Mouse (Mus musculus) regulatory T cell (primary cell): ENCODE measurements around the gene Bnipl.

ENCODE experiments used
- in situ Hi-C: fragments of 300-600 bp; cut with MboI, MseI; formaldehyde crosslinking; loops from one replicate; pipeline ENCODE4 v1.15.1; 2025; ENCODE audit warnings: high pct_unique_total_duplicates

Bnipl gene

DNA sequence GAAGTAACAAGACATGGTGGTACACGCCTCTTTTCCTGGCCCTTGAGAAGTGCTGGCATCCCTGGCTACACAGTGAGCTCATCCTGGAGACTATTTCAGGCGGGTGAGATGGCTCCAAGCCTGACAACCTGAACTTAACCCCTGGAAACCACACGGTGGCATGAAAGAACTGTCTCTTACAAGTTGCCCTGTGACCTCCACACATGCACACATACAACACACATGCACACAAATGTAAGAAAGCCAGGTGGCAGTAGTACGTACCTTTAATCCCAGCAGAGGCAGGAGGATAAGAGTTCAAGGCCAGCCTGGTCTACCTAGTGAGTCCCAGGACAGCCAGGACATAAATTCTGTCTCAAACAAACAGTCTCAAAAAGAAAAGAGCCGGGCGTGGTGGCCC lies 12.0 kb downstream of the Bnipl start:
- in situ Hi-C loops = no loop called here

DNA sequence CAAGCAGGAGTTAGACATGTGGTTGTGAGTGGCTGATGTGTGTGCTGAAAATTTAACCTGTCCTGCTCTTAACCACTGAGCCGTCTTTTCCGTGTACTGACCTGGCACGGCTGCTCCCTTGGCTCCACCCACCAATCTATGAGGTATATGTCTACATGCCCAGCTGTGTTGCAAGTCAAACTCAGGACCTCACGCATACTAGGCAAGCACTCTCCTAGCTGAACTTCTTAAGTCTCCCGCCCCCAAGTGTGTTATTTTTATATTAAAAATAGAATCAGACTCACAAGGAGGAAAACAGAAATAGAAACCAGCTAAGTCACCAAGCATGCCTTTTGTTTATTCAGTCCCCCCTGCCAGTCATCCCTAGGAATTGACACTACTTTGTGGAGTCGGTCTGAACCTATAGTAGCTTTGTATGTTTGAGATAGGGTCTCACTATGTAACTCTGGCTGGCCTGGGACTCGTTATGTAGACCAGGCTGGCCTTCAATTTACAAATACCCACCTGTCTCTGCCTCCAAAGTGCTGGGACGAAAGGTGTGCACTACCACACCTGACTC lies 13.4 kb downstream of the Bnipl start:
- in situ Hi-C loops = no loop called here

DNA sequence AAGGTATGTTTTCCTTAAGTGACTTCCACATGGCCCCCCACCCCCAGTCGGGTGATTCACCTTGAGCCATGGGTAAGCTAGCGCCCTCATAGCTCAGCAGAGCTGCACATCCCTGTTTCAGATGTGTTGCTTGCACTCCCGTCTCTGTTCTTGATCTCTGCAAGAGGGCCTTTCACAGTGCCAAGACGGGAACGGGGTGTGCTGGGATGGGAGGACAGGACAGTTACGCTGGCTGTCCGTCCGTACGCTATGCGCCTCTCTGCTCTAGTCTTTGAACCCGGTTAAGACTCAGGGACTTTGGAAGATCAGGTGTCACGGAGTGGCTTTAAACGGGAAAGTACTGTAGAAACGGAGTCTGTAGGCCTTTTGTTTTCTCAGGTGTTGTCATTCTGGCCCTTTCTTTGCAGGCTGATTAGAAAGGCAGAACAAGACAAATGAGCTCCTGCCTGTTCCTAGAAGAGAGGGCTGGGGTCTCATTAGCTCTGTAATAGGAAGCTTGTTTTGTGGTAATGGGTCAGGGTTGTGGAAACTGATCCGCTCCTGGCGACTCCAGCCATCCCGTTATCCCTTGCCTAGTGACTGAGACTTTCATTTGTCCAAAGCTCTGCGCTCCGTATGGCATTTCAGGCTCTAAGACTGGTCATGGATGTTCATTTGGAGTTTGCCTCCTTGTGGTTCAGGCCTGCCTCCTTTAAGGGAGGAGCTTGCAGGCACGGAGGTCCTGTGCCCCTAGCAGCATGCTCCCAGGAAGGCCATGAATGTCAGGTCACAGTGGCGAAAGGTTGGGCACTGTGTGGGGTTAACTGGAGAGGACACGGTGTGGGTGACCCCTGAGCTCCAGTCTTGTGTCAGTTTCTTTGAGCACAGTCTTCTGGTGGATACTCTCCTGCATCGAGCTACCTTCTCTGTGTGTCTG lies 15.3 kb downstream of the Bnipl start:
- in situ Hi-C loops = no loop called here

DNA sequence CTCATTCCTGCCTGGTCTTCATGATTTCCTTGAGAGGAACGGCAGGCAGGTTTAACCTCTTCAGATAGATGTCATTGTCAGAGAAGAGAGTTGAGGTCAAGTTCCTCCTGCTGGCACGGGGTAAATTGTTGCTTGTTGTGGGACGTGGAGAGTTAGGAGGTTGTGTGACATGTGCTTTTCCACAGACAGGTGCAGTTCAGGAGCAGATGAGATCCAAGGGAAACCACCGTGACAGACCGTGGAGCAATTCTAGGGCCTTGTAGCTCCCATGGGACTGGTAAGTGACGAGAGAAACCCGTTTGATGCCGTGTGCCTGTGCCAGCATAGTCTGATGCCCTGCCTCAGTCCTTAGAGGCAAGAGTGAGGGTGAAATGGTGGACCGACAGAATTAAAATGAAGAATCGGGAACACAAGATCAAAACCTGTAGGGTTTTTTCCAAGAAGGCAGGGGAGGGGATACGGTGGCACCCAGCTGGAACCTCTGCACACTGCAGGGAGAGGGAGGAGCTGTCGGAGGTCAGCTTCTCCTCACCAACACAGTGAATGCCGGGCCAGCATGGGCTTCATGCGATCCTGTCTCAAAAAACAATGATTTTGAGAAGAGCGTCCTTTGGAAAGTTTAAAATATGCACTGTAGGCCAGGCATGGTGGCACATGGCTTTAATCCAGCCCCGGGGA lies 17.6 kb downstream of the Bnipl start:
- in situ Hi-C loops = no loop called here

DNA sequence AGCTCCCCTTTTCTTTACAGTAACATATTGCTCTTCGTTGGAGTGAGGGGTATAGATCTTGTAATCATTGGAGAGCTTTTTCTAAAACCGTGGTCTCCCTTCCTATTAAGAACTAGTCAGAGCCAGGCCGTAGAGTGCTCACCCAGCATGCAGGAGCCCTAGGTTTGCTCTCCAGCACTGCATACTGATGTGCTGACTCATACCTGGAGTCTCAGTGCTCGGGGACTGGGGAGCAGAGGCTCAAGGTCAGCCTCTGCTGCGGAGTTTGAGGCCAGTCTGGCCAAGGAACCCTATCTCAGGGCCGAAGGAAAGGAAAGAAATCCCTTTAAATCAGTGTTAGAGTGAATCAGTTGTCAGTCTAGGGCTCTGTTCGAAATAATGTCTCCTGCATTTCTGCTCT lies 18.2 kb downstream of the Bnipl start:
- in situ Hi-C loops = no loop called here

DNA sequence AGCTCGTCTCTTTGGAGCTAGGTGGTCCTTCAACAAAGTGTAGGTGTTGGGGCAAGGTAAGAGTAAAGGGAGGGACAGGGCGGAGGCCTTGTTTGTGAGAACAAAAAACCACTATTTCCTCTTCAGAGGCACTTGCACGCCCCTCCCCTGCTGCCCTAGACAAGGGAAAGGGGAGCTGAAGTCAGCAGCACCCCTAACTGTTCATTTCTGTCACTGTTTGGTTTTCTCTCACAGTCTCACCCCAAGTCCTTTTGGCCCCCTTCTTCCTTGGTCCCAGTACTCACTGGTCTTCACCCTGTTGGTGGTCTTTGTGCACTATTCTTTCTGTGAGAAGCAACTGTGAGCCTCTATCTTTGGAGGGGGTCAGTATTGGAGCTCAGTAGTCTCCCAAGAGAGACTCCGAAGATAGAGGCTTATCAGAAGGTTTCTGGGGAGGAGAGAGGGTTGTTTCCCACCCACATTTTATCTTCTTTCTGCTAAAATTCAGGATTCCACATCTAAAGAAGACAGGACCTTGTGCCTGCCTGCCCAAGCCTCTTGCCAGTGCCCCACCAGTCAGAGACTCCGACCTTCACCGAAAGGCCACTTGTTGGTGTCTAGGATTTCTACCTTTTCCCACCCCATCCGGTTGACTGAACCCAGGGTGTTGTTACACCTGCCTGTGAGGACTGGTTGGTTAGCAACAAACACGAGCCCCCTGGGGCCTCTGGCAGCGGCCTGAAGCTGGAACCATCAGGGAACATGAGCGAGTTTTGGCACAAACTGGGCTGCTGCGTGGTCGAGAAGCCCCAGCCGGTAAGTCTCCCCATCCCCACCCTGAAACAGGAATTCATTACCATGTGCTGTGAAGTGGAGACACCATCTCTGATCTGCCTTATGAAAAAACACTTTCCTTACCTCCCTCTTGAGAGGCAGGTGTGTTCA lies 19.4 kb downstream of the Bnipl start, which contains the start of gene Mllt11:
Mllt11 (minus strand) TSS at position 874 of the 924 bp plus-strand sequence.
- in situ Hi-C loops = no loop called here

DNA sequence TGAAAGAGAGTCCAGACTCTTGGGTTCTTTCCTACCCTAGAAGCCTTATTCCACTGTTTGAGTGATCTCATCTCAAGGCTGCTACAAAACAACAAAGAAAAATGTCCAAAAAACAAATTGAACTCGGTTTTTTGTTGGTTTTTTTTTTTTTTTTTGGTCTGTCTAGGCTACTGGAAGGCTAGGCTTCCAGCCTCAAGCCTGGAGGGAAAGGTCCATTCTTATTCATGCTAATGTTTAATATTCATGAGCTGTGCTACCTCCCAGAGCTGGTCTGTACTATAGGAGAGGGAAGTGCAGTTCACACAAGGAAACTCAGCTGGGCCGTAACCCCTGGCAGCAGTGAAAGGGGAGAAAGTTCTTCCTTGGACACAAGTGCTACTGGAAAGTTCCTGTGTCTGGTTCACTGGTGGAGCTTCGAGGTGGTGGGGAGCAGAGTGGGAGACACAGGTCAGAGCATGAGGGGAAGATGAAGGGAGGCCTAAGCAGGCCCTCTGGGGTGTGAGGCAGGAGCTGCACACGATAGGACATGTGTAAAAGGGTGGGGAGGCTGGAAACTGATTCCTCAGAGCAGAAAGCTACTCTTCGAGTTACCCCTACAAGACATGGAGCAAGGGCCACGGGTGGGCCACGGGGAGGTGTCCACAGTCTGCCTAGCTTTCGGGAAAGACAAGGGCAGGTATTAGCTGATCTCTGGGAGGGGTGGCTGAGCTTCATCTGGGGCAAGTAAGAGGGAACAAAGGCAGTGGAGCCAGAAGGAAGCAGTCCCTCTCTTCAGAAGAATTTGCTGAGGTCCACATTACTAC lies 20.3 kb downstream of the Bnipl start:
- in situ Hi-C loops = no loop called here

DNA sequence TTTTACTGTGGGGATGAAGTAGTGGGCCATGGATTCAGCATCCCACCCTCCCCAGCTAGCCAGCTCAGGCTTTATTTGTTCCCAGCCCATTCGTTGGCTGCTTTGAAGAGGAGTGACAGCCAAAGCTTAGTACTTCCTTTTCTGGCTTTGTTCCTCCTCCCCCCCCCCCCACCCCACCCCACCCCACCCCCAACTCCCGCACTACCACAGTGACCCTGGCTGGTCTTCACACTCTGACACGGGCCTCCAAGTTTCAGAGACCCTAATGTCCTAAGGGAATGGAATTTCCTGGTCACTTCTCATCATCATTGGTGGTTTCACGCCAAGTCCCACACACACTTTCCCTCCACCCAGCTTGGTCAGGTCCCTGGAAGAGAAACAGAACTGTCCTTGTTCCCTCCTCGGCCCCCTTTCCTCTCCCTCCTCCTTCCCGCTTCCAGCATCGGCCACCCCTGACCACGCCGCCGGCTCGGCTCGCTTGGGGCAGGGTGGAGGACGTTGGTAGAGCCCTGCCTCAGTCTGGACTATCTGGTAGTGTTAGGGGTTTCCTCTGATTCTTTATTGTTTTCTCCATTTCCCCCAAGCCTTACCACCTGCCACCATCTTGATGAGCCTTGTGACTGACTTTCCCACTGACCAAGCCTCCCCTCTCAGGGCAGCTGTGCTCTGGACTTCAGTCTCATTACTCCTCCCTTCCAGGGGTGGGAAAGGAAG lies 21.1 kb downstream of the Bnipl start:
- in situ Hi-C loops = loop anchor here (5.0 kb wide), 1 partner anchor 68 kb away; the partner anchor contains the start of gene Sema6c

DNA sequence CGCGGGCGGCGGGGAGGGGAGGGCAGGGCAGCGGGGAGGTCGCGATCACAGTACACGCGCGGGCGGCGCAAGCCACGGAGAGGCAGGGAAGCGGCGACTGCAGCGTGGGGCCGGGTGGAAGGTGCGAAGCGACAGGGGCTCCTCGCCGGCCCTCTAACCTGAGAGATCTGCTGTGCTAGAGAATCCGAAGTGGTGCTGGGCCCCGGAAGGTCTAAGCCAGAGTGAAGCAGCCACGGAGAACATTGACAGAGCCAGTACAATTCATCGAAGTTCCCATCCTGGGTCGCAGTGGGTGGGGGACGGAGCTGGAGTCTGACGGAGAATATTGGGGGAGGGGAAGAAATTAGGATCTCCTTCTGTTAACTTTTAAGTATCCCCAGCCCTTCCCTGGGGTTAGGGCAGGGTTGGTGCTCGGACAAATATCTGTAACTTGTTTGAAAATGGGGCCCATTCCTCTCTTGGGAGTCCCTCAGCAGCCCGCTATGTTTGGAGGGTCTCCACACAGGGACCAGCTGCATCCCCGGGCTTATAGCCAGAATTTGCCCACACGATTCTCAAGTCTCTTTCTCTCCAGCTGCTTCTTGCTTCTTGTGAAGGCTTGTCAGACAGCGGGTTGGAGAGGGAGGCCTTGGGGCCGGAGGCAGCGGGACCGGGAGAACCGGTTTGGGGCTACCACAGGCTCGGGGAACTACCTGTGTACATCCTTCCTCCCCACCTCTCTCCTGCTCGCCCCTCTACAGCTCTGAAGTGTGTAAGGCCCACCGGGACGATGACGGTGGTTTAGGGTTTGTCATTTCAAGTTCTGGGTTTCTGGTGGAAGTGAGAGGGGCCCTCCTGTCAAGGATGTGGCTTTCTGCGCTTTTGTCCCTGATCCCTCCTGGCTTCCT lies 21.9 kb downstream of the Bnipl start:
- in situ Hi-C loops = loop anchor here (5.0 kb wide), 1 partner anchor 67 kb away; the partner anchor contains the start of gene Sema6c

DNA sequence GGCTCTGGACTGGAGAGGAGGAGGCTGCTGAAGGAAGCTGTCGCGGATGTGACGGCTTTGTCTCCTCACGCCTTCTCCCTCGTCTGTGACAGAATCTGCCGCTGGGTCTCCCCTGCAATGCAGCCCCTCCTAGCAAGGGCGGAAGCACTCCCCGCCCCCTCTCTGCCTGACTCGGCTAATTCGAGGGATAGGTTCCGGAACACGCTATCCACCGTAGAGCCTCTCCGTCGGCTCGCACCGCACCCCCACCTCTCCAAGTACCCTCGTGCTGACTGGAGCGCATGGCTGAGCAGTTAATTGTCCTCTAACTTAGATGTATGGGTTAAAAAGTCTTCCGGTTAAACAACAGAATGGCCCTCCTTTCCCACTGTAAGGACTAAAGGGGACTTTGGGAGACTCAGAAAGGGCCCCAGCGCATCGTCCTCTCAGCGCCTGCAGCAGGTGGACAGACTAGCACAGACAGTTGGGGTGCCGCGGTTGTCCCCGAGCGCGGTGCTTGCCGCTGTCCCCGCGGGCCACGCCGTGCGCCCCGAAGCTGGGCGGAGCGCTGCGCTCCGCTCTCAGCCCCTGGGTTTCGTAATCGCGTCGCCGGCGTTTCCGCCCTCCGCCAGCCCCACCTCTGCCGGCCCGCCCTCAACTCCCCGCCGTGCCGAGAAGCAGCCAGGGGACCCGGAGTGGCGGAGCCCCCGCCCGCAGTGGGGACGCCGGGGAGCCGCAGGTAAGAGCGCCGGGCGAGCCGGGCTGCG lies 22.7 kb downstream of the Bnipl start, which contains the start of gene Cdc42se1:
Cdc42se1 (plus strand) TSS at position 585 of the 746 bp plus-strand sequence.
- in situ Hi-C loops = loop anchor here (5.0 kb wide), 1 partner anchor 66 kb away; the partner anchor contains the start of gene Sema6c

DNA sequence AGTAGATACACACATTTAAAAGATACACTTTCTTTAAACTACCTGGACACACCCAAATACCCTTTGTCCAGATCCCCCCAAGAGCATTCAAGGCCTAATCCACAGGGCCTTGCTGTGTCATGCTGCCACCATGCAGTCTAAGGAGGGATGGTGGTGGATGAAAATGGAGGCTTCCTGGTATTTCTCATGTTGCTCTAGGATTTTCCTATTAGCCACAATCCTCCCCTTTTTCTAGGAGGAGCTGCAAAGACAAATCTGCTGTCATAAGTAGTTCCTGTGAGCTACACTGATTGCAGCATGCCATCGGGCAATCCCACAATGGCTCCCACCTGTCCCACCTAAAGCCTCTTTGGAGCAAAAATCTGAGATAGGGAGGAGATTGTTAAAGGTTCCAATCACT lies 23.8 kb downstream of the Bnipl start:
- in situ Hi-C loops = loop anchor here (5.0 kb wide), 1 partner anchor 65 kb away; the partner anchor contains the start of gene Sema6c

DNA sequence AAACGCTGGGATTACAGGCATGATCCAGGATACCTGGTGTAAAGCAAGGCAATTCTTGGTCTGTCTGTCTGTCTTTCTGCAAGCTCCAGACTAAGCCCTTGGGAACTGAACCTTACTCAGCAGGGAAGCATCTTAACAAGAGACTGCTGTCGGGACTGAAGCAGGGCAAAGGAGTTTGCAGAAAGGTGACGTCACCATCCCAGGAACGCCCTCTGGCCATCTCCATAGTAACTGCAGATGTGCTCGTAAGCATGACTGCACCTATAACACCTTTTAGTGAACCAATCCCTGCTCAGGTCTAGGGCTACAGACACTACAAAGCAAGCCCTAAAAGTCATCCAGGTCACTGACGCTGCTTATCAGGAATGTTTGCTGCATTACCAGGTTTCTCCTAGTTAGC lies 26.7 kb downstream of the Bnipl start:
- in situ Hi-C loops = no loop called here

DNA sequence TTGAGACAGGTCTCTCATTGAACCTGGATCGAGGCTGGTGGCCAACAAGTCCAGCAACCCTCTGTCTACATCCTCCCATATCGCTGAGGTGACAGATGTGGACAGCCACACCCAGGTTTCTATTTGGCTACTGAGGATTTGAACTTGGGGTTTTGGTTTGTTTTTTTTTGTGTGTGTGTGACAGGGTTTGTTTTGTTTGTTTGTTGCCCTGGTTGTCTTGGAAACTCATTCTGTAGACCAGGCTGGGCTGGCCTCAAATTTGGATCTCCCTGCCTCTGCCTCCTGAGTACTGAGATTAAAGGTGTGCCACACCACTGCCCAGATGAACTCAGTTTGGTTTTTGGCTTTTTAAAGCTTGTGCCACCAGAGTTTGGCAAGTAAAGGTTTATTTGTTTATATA lies 28.0 kb downstream of the Bnipl start:
- in situ Hi-C loops = no loop called here

DNA sequence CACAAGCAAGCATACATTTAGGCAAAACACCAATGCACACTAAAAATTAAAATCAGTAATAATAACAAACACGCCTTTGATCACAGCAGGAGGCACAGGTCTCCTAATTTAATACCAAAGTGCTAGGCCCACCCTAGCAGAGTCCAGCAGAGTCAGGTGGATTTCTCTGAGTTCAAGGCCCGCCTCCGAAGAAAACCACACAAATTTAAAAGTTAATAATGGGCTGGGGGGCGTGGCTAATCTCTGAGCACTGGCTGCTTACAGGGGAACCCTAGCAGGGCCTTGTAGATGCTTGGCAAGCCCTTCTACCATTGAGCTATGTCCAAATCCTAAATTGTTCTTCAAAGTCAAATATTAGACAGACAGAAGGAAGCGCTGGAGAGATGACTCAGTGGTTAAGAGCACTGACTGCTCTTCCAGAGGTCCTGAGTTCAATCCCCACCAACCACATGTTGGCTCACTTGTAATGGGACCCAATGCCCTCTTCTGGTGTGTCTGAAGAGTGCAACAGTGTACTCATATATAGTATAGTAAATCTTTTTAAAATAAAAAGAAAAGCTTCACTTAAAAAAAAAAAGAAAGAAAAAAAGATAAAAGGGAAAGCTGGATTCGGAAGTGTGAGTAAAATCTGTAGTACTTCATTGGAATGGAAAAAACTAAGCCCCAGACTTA lies 32.4 kb downstream of the Bnipl start:
- in situ Hi-C loops = no loop called here

DNA sequence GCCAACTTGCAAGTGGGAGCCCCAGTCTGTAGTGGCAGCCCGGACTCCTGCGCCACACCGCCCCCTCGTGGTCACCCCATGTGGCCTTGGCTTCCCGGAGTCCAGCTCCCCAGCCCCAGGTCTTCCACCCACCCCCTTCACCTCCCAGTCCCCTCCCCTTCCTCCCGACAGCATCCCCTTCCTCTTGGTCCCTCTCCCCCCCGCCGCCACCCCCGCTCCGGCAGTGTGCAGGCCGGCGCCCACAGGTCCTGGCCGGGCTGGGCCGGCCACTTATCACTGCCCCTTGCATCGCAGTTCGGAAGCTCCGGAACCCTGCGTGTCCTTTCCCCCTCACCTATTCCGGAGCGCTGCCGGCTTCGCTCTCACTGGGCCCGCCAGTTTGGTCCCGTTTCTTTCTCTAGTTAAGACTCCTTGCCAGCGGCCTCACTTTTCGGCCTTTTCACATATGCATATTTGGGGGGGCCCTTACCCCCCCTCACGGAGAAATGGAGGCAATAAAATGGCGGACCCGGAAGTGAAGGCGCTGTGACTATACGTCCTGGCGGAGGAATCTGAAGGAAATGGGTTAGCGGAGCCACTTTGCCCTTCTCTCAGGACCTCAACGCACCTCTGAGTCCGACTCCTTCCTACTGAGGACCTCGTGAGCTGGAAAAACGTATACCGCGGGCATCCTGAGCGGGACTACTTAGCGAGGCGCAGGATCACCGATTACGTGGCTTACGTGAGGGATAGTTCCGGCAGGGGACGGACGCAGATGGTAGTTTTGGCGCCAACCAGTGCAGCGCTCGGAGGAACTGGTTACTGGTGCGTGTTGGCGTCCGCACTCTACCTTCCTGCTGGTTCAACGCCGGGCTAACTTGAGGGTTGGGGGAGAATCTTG lies 33.5 kb downstream of the Bnipl start, which contains the start of gene Gabpb2:
Gabpb2 (minus strand) TSS at position 662 of the 880 bp plus-strand sequence.
- in situ Hi-C loops = no loop called here

DNA sequence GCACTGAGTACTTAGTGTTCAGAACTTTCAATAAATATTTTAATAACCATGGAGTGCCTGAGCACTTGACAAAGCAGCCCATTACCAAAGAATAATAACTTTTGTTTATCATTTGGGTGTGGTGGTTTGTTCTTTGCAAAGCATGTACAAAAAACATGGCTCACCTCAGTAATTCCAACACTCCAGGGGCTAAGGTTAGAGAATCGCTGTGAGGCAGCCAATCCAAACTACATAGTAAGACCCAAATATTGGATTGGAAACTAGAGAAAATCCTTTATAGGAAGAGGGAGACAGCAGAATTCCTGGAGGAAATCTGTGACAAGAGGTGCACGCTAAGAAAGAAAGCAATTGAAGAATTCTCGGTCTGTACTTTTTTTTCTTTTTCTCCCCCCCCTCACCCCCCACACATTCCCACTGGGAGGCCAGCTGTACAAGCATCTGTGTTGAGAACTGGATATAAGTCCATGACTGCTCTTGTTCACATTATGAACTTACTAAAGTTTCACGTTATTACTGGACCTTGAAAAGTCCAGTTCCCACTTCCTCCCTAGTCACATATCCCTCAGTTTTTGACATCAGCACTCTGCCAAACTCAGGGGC lies 34.2 kb downstream of the Bnipl start:
- in situ Hi-C loops = no loop called here
